Mouse (Mus musculus) frontal cortex, postnatal 25 days (tissue): Measurements from ENCODE around the gene Dbn1.

ENCODE experiments used
- DNase-seq, 2 experiments: peaks; one replicate each; pipeline ENCODE4 v3.0.0; 2022; ENCODE audit warnings: low spot score in 2 of 2

Dbn1 gene

GRCm38 (mm10) chr13:55478036-55478435, 9.9 kb downstream of the Dbn1 start:
- no peak for DNase-seq

DNA sequence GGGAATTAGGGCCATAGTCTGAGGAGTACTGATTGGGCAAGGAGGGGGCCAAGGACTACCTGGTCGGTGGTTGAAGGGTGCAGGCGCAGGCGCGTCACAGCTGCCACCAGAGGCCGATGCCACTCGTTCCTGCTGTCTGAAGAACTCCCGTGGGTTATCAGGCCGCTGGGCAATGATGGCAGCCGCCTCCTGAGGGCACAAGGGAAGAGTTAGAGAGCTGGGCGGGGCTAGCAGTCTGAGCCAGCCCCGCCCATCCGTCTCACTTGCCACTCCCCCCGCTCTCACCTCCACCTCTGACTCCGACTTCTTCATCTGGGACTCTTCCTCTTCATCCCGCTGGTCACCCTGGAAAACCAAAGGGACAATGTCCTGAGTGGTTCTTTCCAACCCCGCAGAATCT, 10.4 kb downstream of the Dbn1 start:
- DNase-seq = no peak

DNA sequence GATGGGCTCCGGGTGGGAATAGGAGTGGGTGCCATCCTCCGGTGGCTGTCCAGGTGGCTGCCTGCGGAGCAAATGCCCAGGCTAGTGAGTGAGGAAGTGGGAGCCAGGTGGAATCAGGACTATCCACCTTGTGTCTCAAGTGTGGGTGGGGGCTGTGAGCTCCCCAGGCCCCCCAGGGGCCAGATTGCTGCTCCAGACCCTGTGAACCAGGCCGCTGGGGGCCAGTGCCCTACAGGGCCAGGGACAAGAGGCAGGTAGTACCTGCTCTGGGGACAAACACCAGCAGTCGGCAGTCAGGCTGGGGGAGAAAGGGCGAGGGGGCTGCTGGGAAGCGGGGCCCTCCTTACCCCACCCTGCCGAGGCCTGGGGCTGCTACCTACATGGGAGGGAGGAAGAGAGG, 11.7 kb downstream of the Dbn1 start:
- no peak for DNase-seq

DNA sequence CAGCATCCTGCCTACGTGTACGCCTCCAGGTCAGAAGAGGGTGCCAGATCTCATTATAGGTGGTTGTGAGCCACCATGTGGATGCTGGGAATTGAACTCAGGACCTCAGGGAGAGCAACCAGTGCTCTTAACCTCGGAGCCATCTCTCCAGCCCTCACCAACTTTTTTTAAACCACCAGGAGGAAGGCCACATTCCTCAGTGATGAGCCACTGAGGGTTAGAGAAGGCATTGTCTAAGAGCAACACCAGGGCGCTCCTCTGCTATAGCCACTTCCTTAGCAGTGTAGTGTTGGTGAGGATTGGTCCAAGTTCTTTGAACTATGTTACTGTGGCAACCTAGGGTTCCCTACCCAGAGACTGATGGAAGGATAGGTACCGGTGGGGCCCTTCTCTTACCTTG, 12.2 kb downstream of the Dbn1 start:
- no peak for DNase-seq

DNA sequence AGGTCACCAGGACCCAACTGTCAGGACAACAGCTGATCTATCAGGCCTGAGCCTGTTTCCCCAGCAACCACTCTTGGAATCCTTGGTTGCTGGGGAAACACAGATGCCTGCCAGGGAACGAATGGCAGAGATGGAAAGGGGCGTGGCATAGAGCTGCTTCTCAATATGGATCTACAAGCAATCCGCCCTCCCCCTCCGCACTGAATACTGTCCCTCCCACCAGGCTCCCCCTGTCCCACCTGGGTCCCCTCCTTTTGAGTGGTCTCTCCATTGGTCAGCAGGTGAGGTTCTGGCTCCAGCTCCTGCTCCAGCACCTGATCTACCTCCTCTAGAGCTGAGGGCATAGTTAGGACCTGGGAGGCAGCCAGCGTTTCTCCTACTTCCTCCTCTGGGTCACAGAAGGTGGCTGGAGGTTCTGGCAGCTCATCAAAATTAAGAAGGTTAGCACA, 13.3 kb downstream of the Dbn1 start:
- DNase-seq = peak in 1 of 2 experiments; percentile 55

GRCm38 (mm10) chr13:55473961-55474360, 13.9 kb downstream of the Dbn1 start:
- no peak for DNase-seq

GRCm38 (mm10) chr13:55473076-55473831, 14.7 kb downstream of the Dbn1 start:
- DNase-seq = no peak

GRCm38 (mm10) chr13:55472132-55473022, 15.5 kb downstream of the Dbn1 start:
- DNase-seq = peak in 1 of 2 experiments; percentile 64

- DNase-seq = no peak
These were observed 16.1 kb downstream of the Dbn1 start for GRCm38 (mm10) chr13:55471819-55472131.

GRCm38 (mm10) chr13:55471156-55471818, 16.6 kb downstream of the Dbn1 start:
- DNase-seq = peak in 1 of 2 experiments; percentile 79

- no peak for DNase-seq
These were observed 17.5 kb downstream of the Dbn1 start for GRCm38 (mm10) chr13:55470372-55470771.

DNA sequence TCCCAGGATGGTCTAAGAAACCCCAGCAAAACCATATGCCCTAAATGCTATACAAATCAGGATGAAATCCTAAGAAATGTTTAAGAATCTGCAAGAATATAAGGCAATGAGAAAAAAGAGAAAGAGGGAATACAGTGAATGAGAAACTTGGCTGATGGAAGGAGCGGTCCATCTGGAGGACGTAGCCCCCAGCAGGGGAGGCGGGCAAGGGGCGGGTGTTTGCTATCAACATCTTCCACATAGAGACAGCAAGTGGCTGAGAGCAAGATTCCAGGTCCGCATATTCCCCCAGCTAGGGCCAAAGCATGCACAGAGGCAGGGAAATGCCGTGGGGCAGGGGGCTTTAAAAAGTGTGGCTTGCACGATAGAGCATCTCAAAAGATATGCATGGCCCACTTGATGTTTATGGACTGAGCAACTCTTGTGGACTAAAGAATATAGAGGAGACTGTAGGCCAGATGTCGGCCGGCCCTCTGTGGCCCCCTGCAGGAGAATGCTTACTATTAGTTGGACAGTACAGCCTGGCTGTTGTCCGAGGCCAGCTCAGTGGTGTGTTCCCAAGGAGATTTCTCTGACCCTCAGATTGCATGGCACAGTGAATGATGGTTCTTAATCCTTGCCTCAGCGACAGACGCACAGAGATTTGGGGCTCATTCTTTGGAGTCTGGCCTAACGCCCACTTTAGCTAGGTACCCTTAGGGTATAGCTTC, 18.9 kb downstream of the Dbn1 start:
- DNase-seq = no peak

DNA sequence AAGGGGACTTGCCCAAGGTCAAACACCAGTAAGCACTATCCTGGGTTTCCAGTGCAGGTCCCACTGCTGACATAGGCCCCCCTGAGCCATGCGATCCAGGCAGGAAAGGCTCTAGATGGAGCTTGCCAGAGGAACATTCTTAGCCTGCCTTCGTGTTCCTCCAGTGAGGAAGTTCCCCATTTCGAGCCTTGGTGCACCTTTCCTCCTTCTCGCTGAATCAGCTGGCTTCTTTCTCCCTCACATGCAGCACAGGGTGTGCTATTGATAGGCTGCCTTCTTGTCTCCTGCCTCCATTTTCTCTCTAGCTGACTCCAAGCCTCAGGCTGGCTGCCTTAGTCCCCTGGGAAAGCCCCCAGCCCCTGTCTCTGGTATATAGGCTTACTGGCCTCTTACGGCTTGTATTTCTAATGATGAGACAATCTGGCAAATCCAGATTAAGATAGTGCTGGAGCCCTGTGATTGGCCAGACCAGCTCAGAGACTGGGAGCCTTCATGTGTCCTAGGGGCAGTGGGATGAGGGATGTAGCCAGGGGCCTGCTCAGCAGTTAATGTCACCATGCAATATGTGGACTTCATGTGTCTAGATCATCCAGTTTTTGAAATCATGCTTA, 22.0 kb downstream of the Dbn1 start:
- DNase-seq = no peak

GRCm38 (mm10) chr13:55465184-55465583, 22.7 kb downstream of the Dbn1 start:
- no peak for DNase-seq

GRCm38 (mm10) chr13:55464027-55464884, 23.7 kb downstream of the Dbn1 start, which contains the start of gene Prr7:
Gene Prr7, plus strand, starts transcription at chr13:55464267.
- DNase-seq = peak in 1 of 2 experiments; percentile 55

- no peak for DNase-seq
These were observed 24.4 kb downstream of the Dbn1 start for GRCm38 (mm10) chr13:55463399-55464026.

GRCm38 (mm10) chr13:55462965-55463364, 24.9 kb downstream of the Dbn1 start:
- DNase-seq = no peak

DNA sequence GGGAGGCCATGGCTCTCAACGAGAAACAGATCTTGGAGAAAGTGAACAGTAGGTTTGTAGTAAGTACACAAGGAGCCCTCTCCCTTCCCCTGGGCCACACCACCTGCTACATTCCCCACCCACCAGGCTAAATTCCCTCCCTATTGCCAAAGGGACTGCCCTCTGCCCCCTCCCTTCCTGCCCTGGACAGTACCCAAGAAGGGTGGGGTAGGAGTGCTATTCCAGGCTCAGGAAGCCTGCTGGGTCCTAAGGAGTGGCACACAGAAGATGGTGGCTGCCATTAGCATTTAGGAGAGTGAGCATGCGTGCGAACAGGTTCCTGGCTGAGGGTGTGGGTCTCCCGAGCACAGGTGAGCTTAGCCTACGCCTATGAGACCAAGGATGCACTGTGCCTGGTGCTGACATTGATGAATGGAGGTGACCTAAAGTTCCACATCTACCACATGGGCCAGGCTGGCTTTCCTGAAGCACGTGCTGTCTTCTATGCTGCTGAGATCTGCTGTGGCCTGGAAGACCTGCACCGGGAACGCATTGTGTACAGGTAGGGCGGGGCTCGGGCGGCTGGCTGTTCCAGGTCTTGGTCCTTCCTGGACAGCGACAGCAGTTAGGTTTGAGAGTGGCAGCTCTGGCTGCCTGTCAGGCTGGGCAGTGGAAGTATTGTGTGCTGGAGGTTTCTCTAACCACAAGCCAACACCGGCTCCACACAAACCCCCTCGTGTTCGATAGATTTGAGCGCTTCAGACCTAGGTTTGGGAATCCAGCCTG, 35.9 kb downstream of the Dbn1 start:
- no peak for DNase-seq

GRCm38 (mm10) chr13:55451296-55451695, 36.6 kb downstream of the Dbn1 start:
- no peak for DNase-seq
